Mouse (Mus musculus): ENCODE measurements around the gene Gm37419.

The Gm37419 gene

DNA sequence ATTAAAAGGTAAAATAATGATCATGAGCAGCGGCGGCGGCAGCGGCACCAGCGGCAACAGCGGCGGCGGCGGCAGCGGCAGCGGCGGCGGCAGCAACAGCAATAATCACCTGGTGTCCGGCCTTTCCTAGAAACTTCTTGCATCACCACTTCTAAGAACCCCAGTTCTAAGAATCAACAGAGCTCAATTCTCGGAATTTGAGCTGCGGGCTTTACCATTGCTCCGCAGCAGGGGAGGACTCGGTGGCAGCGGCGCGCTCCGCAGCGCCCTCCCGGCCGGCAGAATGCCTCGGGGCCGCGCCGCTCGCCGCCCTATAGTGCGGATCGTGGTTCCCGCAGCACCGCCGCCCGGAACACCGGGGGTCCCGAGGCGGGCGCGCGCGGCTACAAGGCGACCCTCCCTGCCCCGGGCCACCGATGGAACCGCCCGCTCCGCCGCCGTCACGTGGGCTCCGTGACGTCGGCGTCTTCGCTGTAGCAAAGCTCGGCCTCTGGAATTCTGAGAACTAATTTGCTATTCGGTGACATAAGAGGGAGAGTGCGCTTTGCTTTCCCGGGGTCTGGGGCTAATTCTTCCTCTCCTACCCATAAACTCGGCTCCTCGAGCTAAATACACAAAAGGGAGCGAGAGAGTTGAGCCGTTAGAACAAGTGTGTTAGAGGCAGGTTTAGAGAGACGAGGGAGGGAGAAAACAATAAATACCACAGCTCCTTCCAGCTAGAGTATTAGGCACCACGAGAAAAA, at the start of gene Gm37419, which contains the start of gene Bcl6:
Gene Gm37419 (plus strand): TSS at position 17 of the 743 bp plus-strand sequence.
Gene Bcl6 (minus strand): TSS at position 387 of the 743 bp plus-strand sequence.
- peak; percentile 86 for DNase-seq (ENCODE audit: extremely low spot score)

DNA sequence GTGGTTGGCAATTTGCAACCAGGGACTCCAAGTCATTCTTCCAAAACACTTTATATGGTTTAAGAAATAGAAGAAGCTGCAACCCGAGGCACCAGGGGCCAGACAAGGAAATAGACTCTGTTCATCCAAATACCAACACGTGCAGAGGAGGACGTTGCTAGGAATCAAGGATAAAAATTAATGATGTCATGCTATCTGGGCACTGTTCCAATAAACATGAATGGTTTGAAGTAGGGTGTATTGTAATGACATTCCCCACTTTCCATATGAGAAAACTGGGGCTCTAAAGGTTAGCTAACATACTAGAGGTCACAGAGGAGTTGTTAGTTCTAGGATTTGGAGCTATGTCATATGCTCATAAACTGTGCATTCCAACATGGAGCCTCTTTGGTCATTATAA, 43.5 kb upstream of the Gm37419 start:
- no peak for DNase-seq (ENCODE audit: extremely low spot score)

DNA sequence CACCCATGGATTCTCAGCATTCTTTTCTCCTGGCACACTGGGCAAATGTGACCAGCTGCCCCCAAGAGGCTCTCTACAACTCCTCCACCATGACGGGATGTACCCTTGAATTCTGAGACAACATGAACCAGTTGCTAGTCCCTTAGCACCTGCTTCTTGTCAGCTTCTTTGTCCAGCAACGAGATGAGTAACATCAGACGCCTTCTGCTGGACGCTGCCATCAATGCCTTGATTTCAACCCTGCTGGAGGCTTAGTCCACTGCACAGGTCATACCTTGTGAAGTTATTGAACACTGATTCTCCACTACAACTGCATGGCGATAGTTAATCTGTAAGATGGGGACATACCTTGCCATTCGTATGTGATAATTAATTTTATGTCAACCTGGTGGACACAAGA, 40.6 kb upstream of the Gm37419 start:
- no peak for DNase-seq (ENCODE audit: extremely low spot score)

DNA sequence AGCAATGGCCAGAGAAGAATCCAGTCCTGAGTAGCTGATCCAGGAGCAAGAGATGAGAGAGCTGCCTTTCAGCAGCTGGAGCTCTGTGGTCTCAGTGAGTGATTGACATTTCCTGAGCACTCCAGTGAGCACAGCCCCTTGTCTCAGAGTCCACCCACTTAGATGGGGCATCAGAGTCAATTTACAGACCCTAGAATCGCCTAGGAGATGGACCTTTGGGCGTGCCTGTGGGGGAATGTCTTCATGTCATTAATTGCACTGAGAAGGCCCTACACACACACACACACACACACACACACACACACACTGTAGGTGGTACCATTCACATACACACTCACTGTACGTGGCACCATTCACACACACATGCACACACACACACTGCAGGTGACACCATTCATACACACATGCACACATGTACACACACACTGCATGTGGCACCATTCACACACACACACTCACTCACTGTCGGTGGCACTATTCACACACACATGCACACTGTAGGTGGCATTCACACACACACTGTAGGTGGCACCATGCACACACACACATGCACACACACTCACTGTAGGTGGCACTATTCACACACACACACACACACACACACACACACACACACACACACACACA, 36.1 kb upstream of the Gm37419 start:
- no peak for DNase-seq (ENCODE audit: extremely low spot score)

DNA sequence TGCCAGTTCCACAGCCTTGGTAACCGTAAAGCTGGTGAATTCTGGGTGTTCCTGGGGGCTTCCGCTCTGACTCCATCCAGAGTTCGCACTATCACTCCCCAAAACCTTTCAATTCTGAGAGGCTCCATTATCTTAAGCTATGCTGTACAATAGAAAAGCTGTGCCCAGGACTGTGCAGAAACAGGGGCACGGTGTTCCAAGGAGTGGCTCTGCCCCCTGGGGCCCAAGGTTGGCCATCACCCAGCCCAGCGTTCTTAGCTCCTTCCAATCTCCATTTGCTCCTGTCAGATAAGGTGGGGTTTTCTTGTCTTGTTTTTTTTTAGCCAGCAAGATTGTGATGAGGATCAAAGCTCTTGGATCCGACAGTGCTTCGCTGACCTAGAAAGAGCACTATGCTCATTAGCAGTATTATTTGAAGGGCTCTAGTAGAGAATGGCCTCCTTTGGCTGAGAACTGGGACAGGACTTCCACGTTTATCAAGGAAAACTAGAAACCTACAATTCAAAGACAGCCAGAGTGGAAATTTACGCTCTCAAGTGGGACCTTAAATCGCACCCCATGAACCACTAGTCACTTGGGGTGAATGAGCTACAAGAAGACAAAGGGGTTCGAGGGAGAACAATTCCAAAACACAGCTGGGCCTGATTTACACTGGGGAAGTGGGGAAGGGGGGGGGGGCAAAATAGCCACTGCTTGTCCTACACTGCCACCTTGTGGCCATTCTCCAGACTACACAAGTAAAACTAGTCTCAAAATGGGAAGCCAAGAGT, 34.9 kb upstream of the Gm37419 start:
- peak; percentile 57 for DNase-seq (ENCODE audit: extremely low spot score)

DNA sequence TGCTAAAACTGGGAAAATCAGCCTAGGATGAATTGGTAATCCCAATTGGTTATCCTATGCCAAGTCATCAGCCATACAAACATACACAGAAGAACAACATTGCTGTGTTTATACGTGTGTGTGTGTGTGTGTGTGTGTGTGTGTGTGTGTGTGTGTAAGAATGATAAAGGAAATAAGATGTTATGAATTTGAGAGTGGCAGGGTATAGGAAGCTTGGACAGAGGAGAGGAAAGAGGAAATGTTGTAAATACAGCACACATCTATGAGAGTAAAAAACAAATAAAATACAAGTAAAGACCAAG, 34.4 kb upstream of the Gm37419 start:
- no peak for DNase-seq (ENCODE audit: extremely low spot score)

DNA sequence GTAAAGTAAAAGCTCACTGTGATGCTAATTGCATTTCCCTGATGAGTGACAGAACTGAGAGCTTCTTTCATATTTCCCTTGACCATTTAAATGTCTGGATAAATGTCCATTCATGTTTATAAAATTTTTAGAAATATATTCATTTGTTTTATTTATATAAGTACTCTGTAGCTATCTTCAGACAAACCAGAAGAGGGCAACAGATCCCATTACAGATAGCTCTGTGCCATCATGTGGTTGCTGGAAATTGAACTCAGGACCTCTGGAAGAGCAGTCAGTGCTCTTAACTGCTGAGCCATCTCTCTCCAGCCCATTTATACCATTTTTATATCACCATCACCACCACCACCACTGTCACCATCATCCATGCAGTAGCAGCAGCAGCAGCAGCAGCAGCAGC, 29.3 kb upstream of the Gm37419 start:
- DNase-seq (ENCODE audit: extremely low spot score) = no peak

DNA sequence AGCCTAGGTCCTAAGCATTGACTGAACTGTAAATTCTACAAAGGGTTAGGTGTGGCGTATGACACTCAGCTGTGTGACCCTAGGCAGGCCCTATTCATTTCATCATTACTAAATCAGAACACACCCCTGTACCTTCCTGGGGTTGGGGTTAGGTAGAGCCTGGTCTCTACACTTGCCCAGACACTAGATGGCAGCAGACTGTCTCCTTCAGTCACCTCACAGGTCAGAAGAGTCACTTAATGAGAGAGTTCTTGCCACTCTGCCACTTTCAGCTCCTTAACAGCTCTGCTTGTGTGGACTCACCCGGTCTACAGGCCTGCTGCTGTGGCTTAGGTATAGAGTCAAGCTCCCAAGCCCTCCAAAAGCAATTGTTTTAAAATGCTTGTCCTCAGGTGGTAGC, 25.9 kb upstream of the Gm37419 start:
- no peak for DNase-seq (ENCODE audit: extremely low spot score)

DNA sequence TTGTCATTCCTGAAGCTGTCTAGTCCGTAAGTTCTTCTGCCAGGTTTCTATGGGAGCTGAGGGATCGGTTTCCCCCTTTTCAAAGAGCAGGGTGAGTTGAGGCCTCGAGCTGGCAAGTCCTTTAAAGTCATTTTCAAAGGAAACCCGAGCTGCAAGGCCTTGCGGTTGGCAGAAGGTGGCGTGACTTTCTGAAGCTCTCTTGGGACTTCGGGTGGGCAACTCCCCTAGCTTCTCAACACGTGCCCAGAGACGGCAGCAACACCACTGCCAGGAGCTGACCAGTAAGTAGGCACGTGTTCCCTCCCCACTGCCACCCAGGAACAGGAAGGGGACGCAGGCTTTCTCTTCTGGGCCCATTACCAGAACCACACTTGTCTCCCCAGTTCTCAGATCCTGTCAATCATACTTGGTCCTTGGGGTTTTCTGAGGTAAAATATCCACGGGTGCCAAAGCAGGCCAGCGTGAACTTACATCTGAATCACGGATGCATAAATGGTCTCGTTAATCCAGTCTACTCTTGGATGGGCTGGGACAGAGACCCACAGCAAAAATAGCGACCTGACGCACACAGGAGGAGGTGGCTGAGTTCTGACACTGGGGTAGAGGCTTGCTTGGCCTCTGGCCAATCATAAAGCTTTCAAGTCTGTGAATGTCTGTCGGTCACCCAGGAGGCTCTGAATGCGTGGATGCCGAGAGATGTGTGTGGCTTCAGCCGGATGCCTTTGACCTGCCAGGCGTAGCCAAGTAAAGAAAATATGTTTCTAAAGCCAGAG, 24.2 kb upstream of the Gm37419 start:
- no peak for DNase-seq (ENCODE audit: extremely low spot score)

DNA sequence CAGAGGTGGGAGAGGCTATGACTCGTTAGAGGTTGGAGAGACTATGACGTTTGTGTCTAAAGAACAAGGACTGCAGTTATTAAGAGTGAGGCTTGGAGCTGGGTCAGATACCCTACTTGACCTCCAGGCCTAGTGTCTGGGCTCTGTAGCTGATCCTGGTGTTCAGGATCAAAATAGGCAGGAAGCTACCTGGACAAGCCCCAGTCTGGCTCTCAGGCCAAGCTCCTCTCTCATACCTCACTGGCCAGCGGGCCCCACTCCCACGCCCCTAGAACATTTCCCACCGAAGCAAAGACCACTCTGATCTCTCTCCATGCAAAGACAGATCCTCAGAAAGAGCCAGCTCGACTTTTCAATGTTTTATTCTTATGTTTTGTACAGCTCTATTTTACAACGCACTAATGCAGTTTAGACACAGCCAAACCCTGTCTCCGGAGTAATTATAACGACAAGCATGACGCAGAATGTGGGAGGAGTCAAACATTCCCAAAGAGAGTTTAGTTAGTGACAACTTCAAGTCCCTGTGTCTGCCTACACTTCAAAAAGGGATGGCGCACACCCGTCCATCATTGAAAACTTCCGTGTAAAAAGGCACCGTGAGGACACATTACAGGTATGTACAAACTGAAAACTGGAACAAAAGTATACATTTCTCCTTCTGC, 23.4 kb upstream of the Gm37419 start:
- DNase-seq (ENCODE audit: extremely low spot score) = no peak

DNA sequence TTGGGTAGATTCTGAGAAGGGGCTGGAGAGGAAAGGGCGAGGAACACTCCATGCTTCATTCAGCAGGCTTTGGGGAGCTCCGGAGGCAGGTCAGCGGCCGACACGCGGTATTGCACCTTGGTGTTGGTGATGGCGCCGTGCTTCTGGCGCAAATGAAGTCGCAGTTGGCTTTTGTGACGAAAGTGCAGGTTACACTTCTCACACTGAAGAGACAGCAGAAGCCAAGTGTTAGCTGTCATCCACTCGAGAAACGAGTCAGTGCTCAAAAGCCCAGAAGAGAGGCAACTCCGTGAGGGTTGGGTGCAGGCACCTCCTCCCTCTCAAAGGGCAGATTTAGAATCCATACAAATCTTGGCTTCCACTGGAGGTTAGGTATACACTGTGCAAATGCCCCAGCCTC, 22.2 kb upstream of the Gm37419 start:
- DNase-seq (ENCODE audit: extremely low spot score) = no peak

DNA sequence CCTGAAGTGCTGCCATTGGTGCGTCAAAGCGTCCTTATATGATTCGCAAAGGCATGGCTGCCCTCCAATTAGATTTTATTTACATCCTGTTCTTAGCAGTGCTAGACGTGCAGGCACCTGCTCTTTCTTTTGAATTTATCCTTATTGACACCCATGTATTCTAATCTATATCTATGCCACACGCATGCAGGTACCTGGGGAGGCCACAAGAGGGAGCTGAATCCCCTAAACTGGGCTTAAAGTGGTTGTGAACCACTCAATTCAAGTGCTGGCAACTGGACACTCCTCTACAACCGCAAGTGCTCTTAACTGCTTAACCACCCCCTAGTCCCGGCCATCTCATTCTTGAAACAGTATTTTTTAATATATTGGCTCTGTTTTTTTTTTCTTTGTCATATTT, 21.0 kb upstream of the Gm37419 start:
- DNase-seq (ENCODE audit: extremely low spot score) = no peak

DNA sequence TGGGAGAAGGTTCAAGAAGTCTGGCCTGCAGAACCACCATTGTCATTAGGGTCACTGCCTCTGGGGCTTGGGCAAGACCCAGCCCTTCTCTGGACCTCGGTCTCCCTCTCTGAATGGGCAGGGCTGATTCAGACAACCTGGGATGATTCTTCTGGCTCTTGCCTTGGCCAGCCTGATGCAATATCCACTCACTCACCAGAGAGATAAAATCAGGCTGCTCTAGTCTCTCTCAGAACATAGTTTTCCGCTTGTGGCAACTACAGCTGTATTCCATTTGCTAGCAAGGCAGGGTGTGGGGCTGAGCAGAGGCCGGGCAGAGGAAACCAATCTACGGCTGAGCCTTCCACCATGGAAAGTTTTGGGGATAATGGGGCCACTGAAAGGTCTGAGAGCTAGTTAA, 19.4 kb upstream of the Gm37419 start:
- DNase-seq (ENCODE audit: extremely low spot score) = no peak

DNA sequence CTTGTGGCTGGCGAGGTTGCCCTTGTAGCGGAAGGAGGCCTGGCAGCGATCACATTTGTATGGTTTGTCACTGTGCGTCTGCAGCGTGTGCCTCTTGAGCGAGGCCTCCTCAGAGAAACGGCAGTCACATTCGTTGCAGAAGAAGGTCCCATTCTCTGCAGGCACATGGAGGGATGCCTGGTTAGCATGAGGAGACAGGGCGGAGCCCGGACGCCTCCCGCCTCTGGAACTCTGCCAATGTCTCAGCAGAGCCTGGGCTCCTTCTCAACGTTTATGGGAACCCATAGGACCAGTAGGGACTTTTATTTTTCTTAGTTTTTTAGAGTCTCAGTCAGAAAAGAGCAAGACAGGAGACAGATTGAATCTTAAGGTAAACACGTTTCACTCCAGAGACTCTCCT, 18.4 kb upstream of the Gm37419 start:
- DNase-seq (ENCODE audit: extremely low spot score) = no peak

DNA sequence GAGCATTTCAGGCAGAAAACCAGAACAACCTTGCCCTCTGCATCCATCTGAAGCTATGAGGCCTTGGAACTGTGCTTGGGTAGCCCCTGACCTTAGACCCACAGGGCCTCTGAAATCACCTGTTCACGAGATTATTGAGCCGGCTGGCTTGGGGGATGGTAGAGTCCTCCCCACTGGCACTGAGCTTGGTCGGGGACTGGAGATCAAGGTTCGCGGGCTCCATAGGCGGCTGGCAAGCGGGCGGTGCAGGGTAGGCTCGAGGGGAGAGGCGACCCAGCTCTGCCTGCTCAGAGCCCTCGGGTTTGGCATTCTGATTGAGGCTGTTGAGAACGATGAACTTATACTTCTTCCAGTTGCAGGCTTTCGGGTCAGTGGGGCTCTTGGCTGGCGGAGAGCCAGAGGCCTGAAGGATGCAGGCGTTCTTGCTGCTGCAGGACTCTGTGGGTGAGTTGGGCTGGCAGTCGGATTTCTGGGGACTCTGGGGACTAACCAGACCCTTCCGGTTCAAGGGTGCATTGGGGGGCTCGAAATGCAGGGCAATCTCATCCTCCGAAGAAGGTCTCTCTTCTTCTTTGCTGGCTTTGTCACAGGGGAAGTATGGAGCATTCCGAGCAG, 16.0 kb upstream of the Gm37419 start:
- DNase-seq (ENCODE audit: extremely low spot score) = no peak

DNA sequence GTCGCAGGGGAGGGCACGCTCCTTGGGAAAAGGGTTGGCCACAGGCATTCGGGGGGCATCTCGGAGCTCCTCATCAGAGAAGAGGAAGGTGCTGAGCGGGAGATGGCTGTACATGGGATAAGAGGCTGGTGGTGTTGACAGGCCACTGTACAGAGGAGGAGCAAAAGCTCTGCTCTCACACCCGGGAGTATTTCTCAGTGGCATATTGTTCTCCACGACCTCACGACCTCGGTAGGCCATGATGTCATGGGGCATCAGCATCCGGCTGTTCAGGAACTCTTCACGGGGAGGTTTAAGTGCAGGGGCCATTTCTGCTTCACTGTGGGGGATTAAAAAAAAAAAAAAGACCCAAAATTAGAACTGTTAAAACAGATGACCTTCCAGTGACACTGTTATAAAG, 15.4 kb upstream of the Gm37419 start:
- no peak for DNase-seq (ENCODE audit: extremely low spot score)

DNA sequence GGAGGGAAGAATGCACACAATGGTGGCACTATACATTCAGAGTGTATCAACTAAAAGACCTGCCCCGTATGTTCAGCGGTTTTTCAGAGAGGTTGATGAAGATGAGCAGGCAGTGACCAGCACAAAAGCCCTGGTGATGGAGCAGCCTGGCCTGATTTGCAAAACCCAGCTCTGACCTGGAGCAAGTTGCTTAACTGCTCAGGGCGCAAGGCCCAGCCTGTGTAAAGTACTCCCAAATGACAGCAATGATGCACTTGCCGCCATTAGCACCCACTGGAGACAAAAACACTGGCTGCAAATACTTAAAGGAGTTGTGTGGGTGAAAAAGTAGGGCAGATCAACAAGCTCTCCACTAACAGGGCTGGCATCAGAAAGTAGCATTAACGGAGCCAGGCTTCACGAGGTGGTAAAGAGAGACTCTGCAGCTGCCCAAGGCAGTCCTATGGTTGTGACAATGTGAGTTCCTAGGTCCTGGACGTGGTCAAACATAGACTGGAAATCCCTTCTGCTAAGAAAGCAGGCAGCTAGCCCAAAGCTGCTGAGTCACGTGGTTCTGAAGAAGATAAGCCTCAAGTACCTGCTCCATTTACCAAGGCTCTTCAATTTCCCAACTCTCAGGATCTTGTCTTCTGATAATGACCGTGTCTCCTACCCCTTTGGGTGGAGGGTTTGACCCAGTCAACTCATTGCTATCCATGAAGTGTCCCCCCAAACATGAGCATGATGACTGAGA, 14.5 kb upstream of the Gm37419 start:
- DNase-seq (ENCODE audit: extremely low spot score) = no peak

DNA sequence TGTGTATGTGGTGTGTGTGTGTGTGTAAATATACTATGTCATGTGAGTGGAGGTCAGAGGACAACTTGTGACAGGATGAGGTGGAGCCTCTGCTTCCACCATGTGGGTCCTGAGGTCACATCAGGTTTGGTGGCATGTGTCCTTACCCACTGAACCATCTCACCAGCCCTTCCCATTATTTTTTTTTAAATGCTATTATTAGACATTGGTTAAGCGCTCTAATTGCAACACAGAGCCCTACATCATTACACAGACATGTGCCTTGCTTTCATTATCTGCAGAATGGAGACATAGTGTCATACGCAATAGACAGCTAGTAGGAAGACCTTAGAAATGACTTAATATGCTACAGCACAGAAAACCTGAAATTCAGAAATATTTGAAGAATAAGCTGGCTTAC, 12.1 kb upstream of the Gm37419 start:
- no peak for DNase-seq (ENCODE audit: extremely low spot score)

DNA sequence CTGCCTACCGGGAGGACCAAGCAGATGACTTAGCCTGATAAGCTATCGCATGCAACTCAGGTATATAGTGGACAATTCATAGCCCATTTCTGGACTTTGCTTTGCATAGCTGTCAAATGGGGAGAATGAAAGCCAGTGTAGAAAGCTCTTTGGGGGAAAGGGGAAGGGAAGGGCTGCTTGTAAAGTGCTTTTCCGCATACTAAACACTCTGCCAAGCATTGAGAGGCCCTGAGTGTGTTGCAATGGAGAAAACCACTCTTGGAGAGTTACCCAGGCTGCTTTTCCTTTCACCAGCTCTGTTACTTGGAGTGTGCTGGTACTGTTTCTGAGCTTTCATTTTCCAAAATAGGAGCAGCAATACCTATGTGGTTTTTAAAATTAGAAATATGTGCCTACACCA, 10.6 kb upstream of the Gm37419 start:
- DNase-seq (ENCODE audit: extremely low spot score) = no peak

DNA sequence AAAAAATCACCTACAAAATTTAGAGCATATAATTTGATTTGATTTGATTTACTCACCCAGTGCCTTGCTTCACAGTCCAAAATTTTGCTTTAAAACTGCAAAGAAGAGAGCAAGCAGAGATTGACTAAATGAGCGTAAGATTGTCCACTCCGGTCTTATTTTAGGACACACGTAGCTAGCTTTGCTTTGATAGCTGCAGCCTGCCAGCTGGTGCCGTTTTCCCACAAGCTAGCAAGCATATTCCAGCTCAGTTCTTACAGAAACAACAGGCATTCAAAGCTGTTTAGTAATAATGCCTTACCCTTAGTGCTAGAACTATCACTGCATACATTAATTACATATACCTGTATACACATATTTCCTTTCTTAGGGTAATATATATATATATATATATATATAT, 9.8 kb upstream of the Gm37419 start:
- DNase-seq (ENCODE audit: extremely low spot score) = no peak

DNA sequence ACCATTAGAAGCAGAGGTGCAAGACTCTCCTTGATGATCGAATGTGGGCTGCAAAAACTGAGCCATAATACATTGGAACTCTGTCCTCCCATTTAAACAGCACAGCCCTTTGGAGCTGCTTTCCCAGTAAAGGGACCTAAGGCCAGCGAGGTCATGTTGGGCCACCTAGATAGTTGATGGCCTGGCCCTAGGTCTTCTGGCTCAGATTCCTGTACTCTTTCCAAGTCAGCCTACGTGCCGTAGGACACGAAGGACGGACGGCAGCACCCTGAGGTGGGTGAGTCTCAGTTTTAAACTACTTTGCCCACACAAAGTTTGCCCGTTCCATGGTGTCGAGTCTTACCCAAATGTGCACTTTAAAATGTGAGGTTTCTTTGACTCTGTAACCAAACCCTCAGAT, 8.8 kb upstream of the Gm37419 start:
- DNase-seq (ENCODE audit: extremely low spot score) = no peak
